Comparison of ENCODE assay signal across 25 mouse cellular contexts in the genomic region with DNA sequence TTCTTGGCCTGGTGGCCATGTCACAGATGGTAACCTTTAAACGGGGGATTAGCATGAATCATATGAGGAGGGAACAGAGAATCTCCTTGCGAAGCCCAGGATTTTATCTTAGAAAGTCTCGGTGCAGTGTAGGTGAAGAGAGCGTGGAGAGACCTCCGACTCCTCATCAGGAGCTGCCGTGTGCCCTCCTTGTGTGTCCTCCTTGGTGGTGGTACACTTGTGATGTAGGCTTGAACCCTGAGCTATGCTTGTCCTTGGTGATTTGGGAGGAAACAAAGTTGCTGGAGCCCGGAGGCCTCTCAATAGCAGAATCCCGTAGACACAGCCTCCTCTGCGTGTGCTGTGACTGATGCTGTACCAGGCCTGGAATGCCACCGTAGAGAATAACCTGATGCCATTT. TPM values are rescaled to one million over a fixed set of nuclear protein-coding genes. Genes with fewer than 3 reads are reported as not detected.
DNase-seq lines count a peak whose midpoint lies in the region; ATAC-seq and TF ChIP-seq lines count a peak whose summit lies in the region.
"Had no signal": no experiment of that assay in that cellular context is flagged by ENCODE, and none has a peak within 500 bp of the region (broad histone marks: within the 10 kb centered on the region; RNA-seq: fewer than 3 reads in every experiment).

No protein-coding gene starts in this region.

- no peak overlapping the region for H3K27ac ChIP-seq in forebrain, embryonic 11.5 days (ENCODE audit: low read depth, low read length)
- no peak overlapping the region for H3K27ac ChIP-seq in forebrain, embryonic 15.5 days (replicated peaks)
- H3K27ac ChIP-seq in heart, embryonic 10.5 days, result no peak overlapping the region
- no peak overlapping the region for H3K27ac ChIP-seq in heart, adult 2 months
- 0 out of 2 replicates have a peak overlapping the region, but pooled peaks have one; percentile 23 for H3K27ac ChIP-seq in midbrain, embryonic 10.5 days (replicated peaks)
- no peak overlapping the region for H3K27ac ChIP-seq in midbrain, embryonic 14.5 days (replicated peaks; ENCODE audit: low read depth, low read length)
- H3K27ac ChIP-seq: embryonic facial prominence, embryonic 10.5 days; embryonic facial prominence, embryonic 12.5 days; forebrain, embryonic 12.5 days had no signal

- TF ChIP-seq CTCF in heart, adult 2 months (IDR thresholded peaks at IDR 0.05), result no peak

- no peak for TF ChIP-seq EP300 in heart, adult 2 months (IDR thresholded peaks at IDR 0.05; ENCODE audit: insufficient read depth, low read depth, low read length)

- ATAC-seq in forebrain, embryonic 11.5 days (replicated peaks; ENCODE audit: low FRiP score), result no peak
- ATAC-seq in forebrain, embryonic 15.5 days (replicated peaks), result no peak
- ATAC-seq in midbrain, embryonic 14.5 days (ENCODE audit: low FRiP score, low TSS enrichment), result no peak
- ATAC-seq: activated CD4-positive, CD25-positive, alpha-beta regulatory T cell, adult 4 months; CD4-positive, CD25-positive, alpha-beta regulatory T cell, adult 4 months; forebrain, embryonic 14.5 days; Patski had no signal

- H3K4me3 ChIP-seq in forebrain, embryonic 11.5 days (ENCODE audit: low read depth, low read length), result no peak overlapping the region
- no peak overlapping the region for H3K4me3 ChIP-seq in forebrain, embryonic 15.5 days
- no peak overlapping the region for H3K4me3 ChIP-seq in heart, embryonic 10.5 days
- no peak overlapping the region for H3K4me3 ChIP-seq in heart, adult 2 months
- H3K4me3 ChIP-seq in midbrain, embryonic 10.5 days, result no peak overlapping the region
- H3K4me3 ChIP-seq in midbrain, embryonic 14.5 days (replicated peaks; ENCODE audit: low read depth, low read length), result no peak overlapping the region
- H3K4me3 ChIP-seq: embryonic facial prominence, embryonic 10.5 days; embryonic facial prominence, embryonic 12.5 days; forebrain, embryonic 12.5 days had no signal

- H3K36me3 ChIP-seq in forebrain, embryonic 11.5 days (ENCODE audit: control insufficient read depth, insufficient read depth, low read length), result no peaks in the 10 kb centered on the region
- H3K36me3 ChIP-seq in forebrain, embryonic 15.5 days, result no peaks in the 10 kb centered on the region
- no peaks in the 10 kb centered on the region for H3K36me3 ChIP-seq in heart, embryonic 10.5 days
- no peaks in the 10 kb centered on the region for H3K36me3 ChIP-seq in heart, adult 2 months (ENCODE audit: control insufficient read depth, insufficient read depth, low read length)
- no peaks in the 10 kb centered on the region for H3K36me3 ChIP-seq in midbrain, embryonic 10.5 days
- H3K36me3 ChIP-seq in midbrain, embryonic 14.5 days (ENCODE audit: control insufficient read depth, insufficient read depth, low read length), result no peaks in the 10 kb centered on the region
- H3K36me3 ChIP-seq: embryonic facial prominence, embryonic 10.5 days; embryonic facial prominence, embryonic 12.5 days; forebrain, embryonic 12.5 days; G1E had no signal

- DNase-seq in forebrain, embryonic 11.5 days (ENCODE audit: low spot score), result peak; percentile 35
- peak; percentile 61 for DNase-seq in heart, embryonic 10.5 days (ENCODE audit: low spot score)
- DNase-seq in heart, adult 2 months, result no peak
- no peak for DNase-seq in midbrain, embryonic 10.5 days (ENCODE audit: low spot score)
- DNase-seq in midbrain, embryonic 14.5 days, result no peak
- peak; percentile 26 for DNase-seq in brain, adult 2 months (ENCODE audit: low read depth, low spot score)
- DNase-seq: B cell, adult 2 months; cerebellum, adult 11-12 months; cerebellum, adult 9-10 months; forebrain, postnatal 0 days had no signal

- H3K4me1 ChIP-seq in forebrain, embryonic 11.5 days (replicated peaks; ENCODE audit: control insufficient read depth, insufficient read depth, low read length), result peaks cover 5% of the 10 kb centered on the region; the same call in 1 of the 2 replicates
- H3K4me1 ChIP-seq in forebrain, embryonic 15.5 days, result peaks cover 8% of the 10 kb centered on the region
- H3K4me1 ChIP-seq in heart, embryonic 10.5 days, result peaks cover 13% of the 10 kb centered on the region; the same call in 1 of the 2 replicates
- H3K4me1 ChIP-seq in heart, adult 2 months (ENCODE audit: control insufficient read depth, insufficient read depth, low read length), result no peaks in the 10 kb centered on the region
- peaks cover 19% of the 10 kb centered on the region for H3K4me1 ChIP-seq in midbrain, embryonic 10.5 days
- peaks cover 13% of the 10 kb centered on the region for H3K4me1 ChIP-seq in midbrain, embryonic 14.5 days (ENCODE audit: control insufficient read depth, insufficient read depth, low read length)

- no peak overlapping the region for H3K9ac ChIP-seq in forebrain, embryonic 11.5 days (ENCODE audit: low read length)
- no peak overlapping the region for H3K9ac ChIP-seq in forebrain, embryonic 15.5 days (replicated peaks)
- no peak overlapping the region for H3K9ac ChIP-seq in heart, adult 2 months (ENCODE audit: low read depth, low read length)
- no peak overlapping the region for H3K9ac ChIP-seq in midbrain, embryonic 14.5 days (replicated peaks; ENCODE audit: low read length)
- H3K9ac ChIP-seq: embryonic facial prominence, embryonic 12.5 days; forebrain, embryonic 12.5 days; forebrain, postnatal 0 days had no signal

- 95% methylated on average over 10 of the region's 10 CpGs for WGBS in forebrain, embryonic 11.5 days
- WGBS in forebrain, embryonic 15.5 days, result 94% methylated on average over 10 of the region's 10 CpGs
- 84% methylated on average over 10 of the region's 10 CpGs for WGBS in heart, embryonic 10.5 days
- WGBS in heart, adult 2 months, result 87% methylated on average over 10 of the region's 10 CpGs
- WGBS in midbrain, embryonic 10.5 days, result 93% methylated on average over 10 of the region's 10 CpGs
- 92% methylated on average over 10 of the region's 10 CpGs for WGBS in midbrain, embryonic 14.5 days

- H3K9me3 ChIP-seq in forebrain, embryonic 11.5 days (ENCODE audit: control insufficient read depth, low read length), result no peaks in the 10 kb centered on the region
- no peaks in the 10 kb centered on the region for H3K9me3 ChIP-seq in forebrain, embryonic 15.5 days
- no peaks in the 10 kb centered on the region for H3K9me3 ChIP-seq in heart, embryonic 10.5 days
- H3K9me3 ChIP-seq in midbrain, embryonic 10.5 days (replicated peaks), result no peaks in the 10 kb centered on the region
- no peaks in the 10 kb centered on the region for H3K9me3 ChIP-seq in midbrain, embryonic 14.5 days (ENCODE audit: control insufficient read depth, low read length)
- H3K9me3 ChIP-seq: embryonic facial prominence, embryonic 10.5 days; embryonic facial prominence, embryonic 12.5 days; forebrain, embryonic 12.5 days; G1E had no signal

- intact Hi-C loops in heart, adult 2 months (cut with DNase I), result no loop called here

- no peaks in the 10 kb centered on the region for H3K79me2 ChIP-seq in heart, adult 2 months (replicated peaks; ENCODE audit: control insufficient read depth, insufficient read depth, low read length)

- no peaks in the 10 kb centered on the region for H3K27me3 ChIP-seq in forebrain, embryonic 11.5 days (ENCODE audit: control insufficient read depth, insufficient read depth, low read length)
- H3K27me3 ChIP-seq in forebrain, embryonic 15.5 days, result no peaks in the 10 kb centered on the region
- 0 out of 2 replicates have a peak, but pooled peaks cover 5% of the 10 kb centered on the region for H3K27me3 ChIP-seq in heart, embryonic 10.5 days (ENCODE audit: insufficient read depth, poor library complexity, severe bottlenecking)
- H3K27me3 ChIP-seq in heart, adult 2 months (ENCODE audit: control insufficient read depth, insufficient read depth, low read length), result no peaks in the 10 kb centered on the region
- no peaks in the 10 kb centered on the region for H3K27me3 ChIP-seq in midbrain, embryonic 10.5 days (ENCODE audit: low read depth, poor library complexity, severe bottlenecking)
- H3K27me3 ChIP-seq in midbrain, embryonic 14.5 days (ENCODE audit: control insufficient read depth, insufficient read depth, low read length), result no peaks in the 10 kb centered on the region
- H3K27me3 ChIP-seq: CH12.LX; embryonic facial prominence, embryonic 12.5 days; forebrain, embryonic 12.5 days had no signal

- no peak for TF ChIP-seq POLR2A in heart, adult 2 months (IDR thresholded peaks at IDR 0.05; ENCODE audit: insufficient read depth, low read depth, low read length)

- H3K4me2 ChIP-seq in forebrain, embryonic 11.5 days (ENCODE audit: low read depth, low read length, severe bottlenecking), result no peak overlapping the region
- no peak overlapping the region for H3K4me2 ChIP-seq in forebrain, embryonic 15.5 days (replicated peaks)
- no peak overlapping the region for H3K4me2 ChIP-seq in midbrain, embryonic 14.5 days (ENCODE audit: low read length)
- H3K4me2 ChIP-seq: embryonic facial prominence, embryonic 12.5 days; forebrain, embryonic 12.5 days had no signal

RNA-seq across cellular contexts. Expression of gene Gpr83, which starts 10.8 kb away (rescaled TPM):
- 0.20 and 0.47 TPM in 2 replicates for polyA plus RNA-seq in forebrain, embryonic 11.5 days (2014; fragmentation: Nextera tagmentation; extraction: Ambion mirVana)
- polyA plus RNA-seq in forebrain, embryonic 15.5 days (2015; fragmentation: Nextera tagmentation; extraction: Ambion mirVana), result 1.1 and 1.3 TPM in 2 replicates
- not detected in 2 replicates for polyA plus RNA-seq in heart, embryonic 10.5 days (2016; fragmentation: Nextera tagmentation; extraction: Ambion mirVana)
- total RNA-seq in heart, adult 2 months (2021), result not detected
- polyA plus RNA-seq in heart, adult 2 months (2012; rRNA removed), result 0.14 and 0.15 TPM in 2 replicates
- polyA plus RNA-seq in midbrain, embryonic 10.5 days (2016; fragmentation: Nextera tagmentation; extraction: Ambion mirVana), result 0.25 and 0.40 TPM in 2 replicates
- polyA plus RNA-seq in midbrain, embryonic 14.5 days (2014; fragmentation: Nextera tagmentation; extraction: Ambion mirVana), result 3.5 TPM in 2 replicates
- total RNA-seq: adrenal gland, adult 18-20 months; adrenal gland, postnatal 25 days; CH12.LX had no signal
- polyA plus RNA-seq: G1E, Patski had no signal

RNA-seq across cellular contexts. Expression of gene Izumo1r, which starts 32.9 kb away (rescaled TPM):
- not detected in 2 replicates for polyA plus RNA-seq in forebrain, embryonic 11.5 days (2014; fragmentation: Nextera tagmentation; extraction: Ambion mirVana)
- not detected in 2 replicates for polyA plus RNA-seq in forebrain, embryonic 15.5 days (2015; fragmentation: Nextera tagmentation; extraction: Ambion mirVana)
- polyA plus RNA-seq in heart, embryonic 10.5 days (2016; fragmentation: Nextera tagmentation; extraction: Ambion mirVana), result 0.10 TPM in 1 of 2 replicates, not detected in the other
- not detected for total RNA-seq in heart, adult 2 months (2021)
- 0.18 and 0.29 TPM in 2 replicates for polyA plus RNA-seq in heart, adult 2 months (2012; rRNA removed)
- polyA plus RNA-seq in midbrain, embryonic 10.5 days (2016; fragmentation: Nextera tagmentation; extraction: Ambion mirVana), result not detected in 2 replicates
- polyA plus RNA-seq in midbrain, embryonic 14.5 days (2014; fragmentation: Nextera tagmentation; extraction: Ambion mirVana), result not detected in 2 replicates
- total RNA-seq: adrenal gland, adult 18-20 months; adrenal gland, postnatal 25 days; adrenal gland, postnatal 4 days; CH12.LX; forebrain, postnatal 0 days had no signal
- polyA plus RNA-seq: cerebellum, adult 2 months; cortical plate, adult 2 months; forebrain, embryonic 12.5 days; forebrain, embryonic 14.5 days; forebrain, postnatal 0 days; G1E; Patski had no signal

Comparison
In these comparisons a context has a peak if more than half of its experiments do, and no peak if none do; other contexts are left out.
1. DNase-seq: peak in forebrain, embryonic 11.5 days (single experiment), heart, embryonic 10.5 days (single experiment) and brain, adult 2 months (single experiment); none in heart, adult 2 months (0 of 2), midbrain, embryonic 10.5 days (single experiment) and midbrain, embryonic 14.5 days (single experiment).